Mouse (Mus musculus) embryonic facial prominence, embryonic 14.5 days (tissue): ENCODE measurements around the gene Camta1. TPM values are rescaled to one million over a fixed set of nuclear protein-coding genes. Genes with fewer than 3 reads are reported as not detected.

Experiments
- ATAC-seq: fragments of 200-750 bp; cut with Nextera tagmentation; 2 replicates; pipeline ENCODE4 v1.8.0; 2017; ENCODE audit warnings: low read depth, moderate number of reproducible peaks, moderate TSS enrichment
- DNase-seq: peaks from one replicate; pipeline ENCODE4 v3.0.0-alpha.2; 2015; ENCODE audit warnings: low spot score
- H3K27ac ChIP-seq: fragments of 300-500 bp; sonication (generic); replicated peaks from 2 replicates; pipeline ENCODE4 v1.5.1; 2014; ENCODE audit warnings: low read depth, mild to moderate bottlenecking, low read length, moderate library complexity
- H3K27me3 ChIP-seq: fragments of 300-500 bp; sonication (generic); replicated peaks from 2 replicates; pipeline ENCODE4 v1.6.1; 2014; ENCODE audit warnings: low read length; ENCODE audit not compliant: control insufficient read depth, insufficient read depth
- H3K36me3 ChIP-seq: fragments of 300-500 bp; sonication (generic); 2 replicates; pipeline ENCODE4 v1.6.1; 2014; ENCODE audit warnings: low read length, mixed read lengths; ENCODE audit not compliant: control insufficient read depth, insufficient read depth
- H3K4me1 ChIP-seq: fragments of 300-500 bp; sonication (generic); 2 replicates; pipeline ENCODE4 v1.6.1; 2014; ENCODE audit warnings: antibody characterized with exemption, low read length; ENCODE audit not compliant: control insufficient read depth, insufficient read depth
- H3K4me2 ChIP-seq: fragments of 300-500 bp; sonication (generic); 2 replicates; pipeline ENCODE4 v1.6.1; 2014; ENCODE audit warnings: low read depth, mild to moderate bottlenecking, low read length, moderate library complexity, mixed read lengths
- H3K4me3 ChIP-seq: fragments of 300-500 bp; sonication (generic); 2 replicates; pipeline ENCODE4 v1.5.1; 2014; ENCODE audit warnings: low read depth, mild to moderate bottlenecking, low read length
- H3K9ac ChIP-seq: fragments of 300-500 bp; sonication (generic); 2 replicates; pipeline ENCODE4 v1.6.1; 2014; ENCODE audit warnings: low read depth, mild to moderate bottlenecking, low read length, moderate library complexity, mixed read lengths
- H3K9me3 ChIP-seq: fragments of 300-500 bp; sonication (generic); 2 replicates; pipeline ENCODE4 v1.6.1; 2016; ENCODE audit warnings: low read length; ENCODE audit not compliant: control insufficient read depth
- WGBS: fragments of 180-500 bp; shearing (Covaris S2); extraction: QIAGEN DNeasy Blood & Tissue Kit; methylation state at CpG from one replicate; pipeline ENCODE4 v1.1.7; 2014; 5-methylcytosine and 5-hydroxymethylcytosine counted together
- polyA plus RNA-seq: library from polyadenylated mRNA; unstranded; fragments of >200 nt; fragmentation: Nextera tagmentation; extraction: Ambion mirVana; gene quantifications from 2 replicates; pipeline ENCODE4 v1.2.1, GENCODE M21; 2014

Camta1 gene
- polyA plus RNA-seq, 1 experiment from 2014 or later, result 77.3 TPM

DNA sequence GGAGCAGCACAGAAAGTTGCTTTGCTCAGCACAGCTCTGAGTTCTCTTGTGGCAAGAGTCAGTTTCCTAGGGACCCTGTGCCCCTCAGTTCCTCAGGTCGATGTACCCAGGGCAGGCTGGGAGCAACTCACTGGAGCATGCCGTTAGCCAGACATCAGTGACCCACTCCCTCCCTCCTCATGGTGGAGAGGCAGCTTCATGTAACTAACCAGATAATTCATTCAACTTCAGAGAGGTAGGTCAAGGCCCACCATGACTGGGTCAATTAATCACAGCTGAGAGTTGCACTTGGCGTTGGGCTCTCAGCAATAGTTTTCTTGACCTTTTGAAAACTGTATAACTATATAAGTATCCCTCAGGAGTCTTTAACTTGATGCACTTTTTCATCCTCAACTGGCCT lies 624.2 kb downstream of the Camta1 start:
- ATAC-seq (no peak), DNase-seq (no peak)
- Histone ChIP-seq H3K4me1 (no peaks in the 10 kb centered on the region), H3K4me2 (no peak overlapping the region), H3K4me3 (no peak overlapping the region), H3K36me3 (no peaks in the 10 kb centered on the region), H3K27me3 (no peaks in the 10 kb centered on the region), H3K9me3 (no peaks in the 10 kb centered on the region), H3K27ac (no peak overlapping the region), H3K9ac (no peak overlapping the region)
- 58% methylated on average over 3 of the region's 3 CpGs for WGBS

DNA sequence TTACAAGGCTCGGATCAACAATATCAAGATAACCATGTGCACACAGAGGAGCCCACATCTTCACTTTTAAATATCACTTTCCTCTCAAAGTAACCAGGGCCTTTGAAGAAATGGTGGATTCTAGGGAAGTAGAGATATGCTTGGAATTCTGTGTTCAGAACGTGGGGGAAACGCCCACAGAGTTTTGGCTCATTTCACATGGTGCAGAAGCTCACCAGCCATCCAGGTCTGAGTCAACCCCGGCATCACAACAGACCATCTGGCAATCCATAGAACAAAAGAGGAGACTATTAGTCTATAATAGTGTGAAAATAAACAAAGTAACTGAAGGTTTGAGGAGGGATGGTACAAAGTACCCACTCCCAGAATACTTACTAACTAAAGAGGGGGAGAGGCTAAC lies 626.7 kb downstream of the Camta1 start:
- WGBS, result 81% methylated on average over 4 of the region's 4 CpGs
- Histone ChIP-seq H3K4me2 (no peak overlapping the region), H3K4me1 (no peaks in the 10 kb centered on the region), H3K27me3 (no peaks in the 10 kb centered on the region), H3K9ac (no peak overlapping the region), H3K4me3 (no peak overlapping the region), H3K27ac (no peak overlapping the region), H3K9me3 (no peaks in the 10 kb centered on the region), H3K36me3 (no peaks in the 10 kb centered on the region)
- ATAC-seq (no peak), DNase-seq (no peak)

DNA sequence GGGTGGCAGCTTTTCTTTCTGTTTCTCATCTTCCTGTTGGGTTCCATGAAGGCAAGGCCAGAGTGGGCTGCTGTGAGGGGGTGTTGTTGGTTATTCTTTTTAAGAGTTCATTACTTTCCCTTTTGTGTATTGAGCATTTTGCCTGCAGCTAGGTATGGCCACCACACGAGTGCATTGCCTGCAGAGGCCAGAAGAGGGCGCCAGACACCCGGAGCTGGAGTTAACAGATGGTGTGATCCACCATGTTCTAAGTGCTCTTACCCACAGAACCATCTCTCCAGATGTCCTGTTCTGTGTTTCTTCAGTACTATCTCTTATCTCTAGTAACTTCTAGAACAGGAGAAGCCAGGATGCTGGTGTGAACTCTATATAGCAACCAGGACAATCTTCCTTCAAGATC lies 629.6 kb downstream of the Camta1 start:
- no peaks in the 10 kb centered on the region for H3K27me3 ChIP-seq
- ATAC-seq, result no peak
- no peak overlapping the region for H3K4me2 ChIP-seq
- H3K9ac ChIP-seq, result no peak overlapping the region
- H3K4me1 ChIP-seq, result no peaks in the 10 kb centered on the region
- H3K4me3 ChIP-seq, result no peak overlapping the region
- no peaks in the 10 kb centered on the region for H3K36me3 ChIP-seq
- H3K27ac ChIP-seq, result no peak overlapping the region
- no peaks in the 10 kb centered on the region for H3K9me3 ChIP-seq
- DNase-seq, result no peak
- 72% methylated on average over 3 of the region's 3 CpGs for WGBS

DNA sequence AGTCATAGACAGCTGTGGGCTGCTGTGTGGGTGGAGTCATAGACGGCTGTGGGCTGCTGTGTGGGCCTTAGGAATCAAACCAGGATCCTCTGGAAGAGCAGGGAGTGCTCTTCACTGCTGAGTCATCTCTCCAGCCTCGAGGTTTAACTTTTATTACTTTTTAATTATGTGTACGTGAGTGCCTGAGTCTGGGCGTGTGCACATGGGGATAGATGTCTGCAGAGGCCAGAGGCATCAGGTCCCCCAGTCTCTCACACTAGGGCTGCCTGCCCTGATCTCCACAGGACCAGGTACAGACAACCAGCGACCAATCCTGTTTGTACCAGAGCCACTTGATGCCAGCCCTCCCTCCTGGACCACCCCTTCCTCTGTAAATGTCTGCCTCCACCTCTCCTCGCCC lies 632.6 kb downstream of the Camta1 start:
- no peak overlapping the region for H3K4me3 ChIP-seq
- 45% methylated on average over 6 of the region's 6 CpGs for WGBS
- H3K4me2 ChIP-seq, result no peak overlapping the region
- no peaks in the 10 kb centered on the region for H3K9me3 ChIP-seq
- H3K9ac ChIP-seq, result no peak overlapping the region
- no peak for DNase-seq
- no peak for ATAC-seq
- H3K27me3 ChIP-seq, result no peaks in the 10 kb centered on the region
- no peaks in the 10 kb centered on the region for H3K36me3 ChIP-seq
- H3K4me1 ChIP-seq, result no peaks in the 10 kb centered on the region
- H3K27ac ChIP-seq, result no peak overlapping the region

DNA sequence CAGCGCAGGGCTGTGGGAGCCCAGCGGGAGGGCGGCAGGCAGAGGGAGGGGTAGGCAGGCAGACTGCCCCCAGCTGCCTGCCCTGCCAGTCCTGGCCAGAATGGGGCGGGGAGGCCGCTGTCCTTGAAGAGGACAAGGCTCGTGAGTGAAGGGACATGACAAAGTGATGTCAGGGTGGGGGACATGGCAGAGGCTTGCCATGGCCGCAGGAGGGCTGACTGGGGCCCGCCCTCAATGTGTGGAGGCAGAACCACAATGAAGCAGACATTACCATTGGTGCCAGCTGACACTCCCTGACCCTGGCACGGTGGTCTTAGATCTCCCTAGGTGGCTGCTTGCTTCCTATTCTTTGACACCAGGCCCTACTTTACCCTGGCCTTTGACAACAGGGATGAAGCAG lies 635.2 kb downstream of the Camta1 start:
- ATAC-seq (no peak), DNase-seq (no peak)
- Histone ChIP-seq H3K27me3 (no peaks in the 10 kb centered on the region), H3K4me2 (no peak overlapping the region), H3K4me1 (no peaks in the 10 kb centered on the region), H3K9me3 (no peaks in the 10 kb centered on the region), H3K27ac (no peak overlapping the region), H3K36me3 (no peaks in the 10 kb centered on the region), H3K9ac (no peak overlapping the region), H3K4me3 (no peak overlapping the region)
- WGBS, result 50% methylated on average over 9 of the region's 9 CpGs

DNA sequence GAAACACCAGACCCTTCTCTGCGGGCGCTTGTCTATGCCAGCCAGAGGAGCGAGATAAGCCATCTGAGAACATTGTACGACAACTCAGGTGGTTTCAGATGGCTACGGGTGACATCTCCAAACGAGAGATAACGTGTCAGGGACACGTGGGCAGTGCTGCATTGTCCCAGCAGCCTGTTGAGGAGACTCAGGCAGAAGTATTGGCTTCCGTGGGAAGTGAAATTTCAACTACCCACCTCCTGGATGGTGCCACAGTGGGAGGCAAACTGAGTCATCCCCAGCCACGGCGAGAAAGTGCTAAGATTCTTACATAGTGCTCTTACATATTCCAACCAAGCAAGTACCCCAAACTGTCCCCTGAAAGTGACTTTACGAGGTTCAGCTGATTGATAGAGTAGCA lies 637.7 kb downstream of the Camta1 start:
- Histone ChIP-seq H3K9me3 (no peaks in the 10 kb centered on the region), H3K36me3 (no peaks in the 10 kb centered on the region), H3K27ac (no peak overlapping the region), H3K9ac (no peak overlapping the region), H3K4me1 (no peaks in the 10 kb centered on the region), H3K27me3 (no peaks in the 10 kb centered on the region), H3K4me2 (no peak overlapping the region), H3K4me3 (no peak overlapping the region)
- ATAC-seq (no peak), DNase-seq (no peak)
- 74% methylated on average over 12 of the region's 12 CpGs for WGBS

DNA sequence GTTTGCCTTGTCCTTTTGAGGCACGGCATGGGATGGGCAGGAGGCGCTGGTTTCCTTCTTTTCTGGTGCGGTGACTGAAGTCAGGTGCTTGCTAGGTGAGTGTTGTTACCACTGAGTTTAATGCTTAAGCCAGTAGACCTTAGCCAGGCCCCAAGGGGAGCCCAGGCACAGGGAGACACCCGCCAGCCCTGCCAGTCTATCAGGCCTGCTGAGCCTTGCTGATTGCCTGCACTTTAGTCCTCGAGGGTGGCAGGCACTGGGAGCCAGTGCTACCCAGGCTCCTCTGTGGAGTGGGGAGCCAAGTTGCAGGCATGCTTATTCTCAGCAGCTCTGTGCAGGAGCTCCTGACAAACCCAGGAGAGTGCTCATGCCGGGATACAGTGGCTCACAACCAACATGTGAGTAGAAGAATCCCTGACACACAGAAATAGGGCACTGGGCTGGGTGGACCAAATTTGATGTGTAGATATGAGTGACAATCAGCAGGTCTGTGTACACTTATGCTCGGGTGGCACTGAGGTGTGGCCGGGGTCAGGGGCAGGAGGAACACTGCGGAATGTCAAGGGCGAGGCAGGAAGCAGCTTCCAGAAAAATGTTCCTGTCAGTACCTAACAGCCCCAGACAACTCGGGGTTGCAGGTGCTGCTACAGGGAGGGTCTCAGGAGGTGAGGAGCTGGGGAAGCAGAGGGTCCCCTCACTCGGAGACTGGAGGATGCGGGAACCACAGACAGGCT lies 638.2 kb downstream of the Camta1 start:
- 66% methylated on average over 13 of the region's 13 CpGs for WGBS
- no peak for ATAC-seq

DNA sequence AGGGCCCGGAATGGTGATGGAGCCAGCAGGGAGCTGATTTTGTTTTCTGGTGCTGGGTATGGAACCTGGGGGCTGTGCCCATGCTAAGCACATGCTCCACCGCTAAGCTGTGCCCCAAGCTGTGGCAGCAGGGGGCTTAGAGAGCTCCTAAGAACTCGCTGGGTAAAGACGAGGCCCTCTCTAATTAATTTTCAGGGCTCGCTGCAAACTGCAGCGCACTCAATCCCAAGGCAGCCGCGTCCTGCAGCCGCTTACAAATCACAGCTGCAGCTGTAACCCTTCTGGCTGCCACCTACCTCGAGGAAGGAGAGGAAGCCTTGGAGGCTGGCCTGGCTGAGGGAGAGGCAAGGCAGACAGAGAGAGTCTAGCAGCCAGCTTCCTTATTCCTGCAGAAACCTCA lies 639.0 kb downstream of the Camta1 start:
- H3K9ac ChIP-seq, result no peak overlapping the region
- DNase-seq, result peak; percentile 20
- no peaks in the 10 kb centered on the region for H3K9me3 ChIP-seq
- no peaks in the 10 kb centered on the region for H3K27me3 ChIP-seq
- ATAC-seq, result no peak
- H3K4me3 ChIP-seq, result no peak overlapping the region
- H3K27ac ChIP-seq, result no peak overlapping the region
- H3K4me1 ChIP-seq, result no peaks in the 10 kb centered on the region
- WGBS, result 13% methylated on average over 10 of the region's 10 CpGs
- H3K36me3 ChIP-seq, result no peaks in the 10 kb centered on the region
- no peak overlapping the region for H3K4me2 ChIP-seq

More for the DNA sequence above, 638.2 kb downstream of the Camta1 start:
- Histone ChIP-seq H3K27me3 (no peaks in the 10 kb centered on the region), H3K4me2 (no peak overlapping the region), H3K27ac (no peak overlapping the region), H3K4me1 (no peaks in the 10 kb centered on the region), H3K36me3 (no peaks in the 10 kb centered on the region), H3K4me3 (no peak overlapping the region), H3K9me3 (no peaks in the 10 kb centered on the region), H3K9ac (no peak overlapping the region)
- no peak for DNase-seq

DNA sequence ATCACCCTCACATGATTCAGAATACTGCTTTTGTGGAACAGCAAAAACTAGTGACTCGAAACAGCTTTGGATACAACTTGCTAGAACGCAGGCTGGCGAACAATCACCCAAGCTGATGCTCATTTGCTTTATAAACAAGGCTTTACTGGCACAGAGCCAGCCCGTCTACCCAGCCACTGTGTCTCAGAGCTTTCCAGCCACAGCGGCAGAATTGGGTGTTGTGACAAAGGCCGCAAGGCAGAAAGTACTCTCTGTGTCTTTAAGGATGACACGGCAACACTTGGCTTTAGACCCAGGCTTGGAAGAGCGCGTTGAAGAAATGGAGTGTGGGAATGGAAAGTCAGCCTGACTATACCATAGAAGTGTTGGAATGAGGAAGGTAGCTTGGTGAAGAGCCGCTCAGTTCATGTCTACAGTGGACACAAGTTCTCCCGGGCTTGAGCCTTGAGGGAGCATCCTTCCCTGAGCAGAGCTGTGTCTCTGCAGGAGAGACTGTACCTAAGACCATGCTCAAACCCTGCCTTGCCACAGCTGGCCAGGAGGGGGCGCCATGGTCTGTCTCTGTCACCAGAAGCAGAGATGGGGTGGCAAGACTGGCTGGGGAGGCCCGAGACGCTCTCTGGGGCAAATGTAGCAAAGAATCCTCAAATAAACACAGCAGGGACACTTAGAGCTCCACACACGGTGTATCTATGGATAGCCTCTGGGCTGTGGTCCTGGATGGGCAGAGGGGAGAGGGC lies 645.0 kb downstream of the Camta1 start:
- no peaks in the 10 kb centered on the region for H3K36me3 ChIP-seq
- H3K27me3 ChIP-seq, result no peaks in the 10 kb centered on the region
- no peak overlapping the region for H3K9ac ChIP-seq
- ATAC-seq, result no peak
- H3K9me3 ChIP-seq, result no peaks in the 10 kb centered on the region
- WGBS, result 77% methylated on average over 15 of the region's 15 CpGs
- H3K4me1 ChIP-seq, result no peaks in the 10 kb centered on the region
- H3K27ac ChIP-seq, result no peak overlapping the region
- peak; percentile 30 for DNase-seq
- no peak overlapping the region for H3K4me3 ChIP-seq
- H3K4me2 ChIP-seq, result no peak overlapping the region
